Mouse (Mus musculus): Measurements from ENCODE around the gene Calr3. TPM values are rescaled to one million over a fixed set of nuclear protein-coding genes. Genes with fewer than 3 reads are reported as not detected.

Calr3 gene
- polyA plus RNA-seq, 1 experiment from 2014 or later: 3.2 TPM

DNA sequence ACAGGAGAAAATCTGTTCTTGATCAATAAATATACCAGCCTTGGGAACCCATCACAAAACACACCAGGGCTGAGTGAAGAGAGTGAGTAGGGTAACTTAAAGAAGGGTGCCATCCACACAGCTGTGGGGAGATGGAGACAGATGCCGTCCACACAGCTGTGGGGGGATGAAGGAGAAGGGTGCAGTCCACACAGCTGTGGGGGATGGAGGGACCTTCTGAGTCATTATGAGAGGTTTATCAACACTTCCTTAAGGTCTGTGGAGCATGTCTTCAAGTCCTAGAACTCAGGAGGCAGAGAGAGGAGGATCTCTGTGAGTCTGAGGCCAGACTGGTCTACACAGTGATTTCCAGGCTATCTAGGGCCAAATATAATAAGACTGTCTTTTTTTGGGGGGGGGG, 42.3 kb downstream of the Calr3 start:
- Histone ChIP-seq H3K4me3 (ENCODE audit: low read depth, low read length) (no peak overlapping the region), H3K9ac (replicated peaks; ENCODE audit: low read depth, low read length) (no peak overlapping the region), H3K27ac (ENCODE audit: low read length) (no peak overlapping the region), H3K27me3 (ENCODE audit: control insufficient read depth, insufficient read depth, low read length) (no peaks in the 10 kb centered on the region), H3K4me1 (ENCODE audit: control insufficient read depth, insufficient read depth, low read length) (0 out of 2 replicates have a peak, but pooled peaks cover 3% of the 10 kb centered on the region), H3K9me3 (ENCODE audit: control insufficient read depth, low read depth, low read length) (no peaks in the 10 kb centered on the region), H3K36me3 (ENCODE audit: control insufficient read depth, insufficient read depth, low read length) (peaks cover 19% of the 10 kb centered on the region), H3K4me2 (replicated peaks; ENCODE audit: low read depth, low read length) (no peak overlapping the region)
- ATAC-seq (ENCODE audit: insufficient number of reproducible peaks, insufficient read depth, low FRiP score, low read depth): no peak
- WGBS: 87% methylated on average over 1 of the region's 1 CpGs

DNA sequence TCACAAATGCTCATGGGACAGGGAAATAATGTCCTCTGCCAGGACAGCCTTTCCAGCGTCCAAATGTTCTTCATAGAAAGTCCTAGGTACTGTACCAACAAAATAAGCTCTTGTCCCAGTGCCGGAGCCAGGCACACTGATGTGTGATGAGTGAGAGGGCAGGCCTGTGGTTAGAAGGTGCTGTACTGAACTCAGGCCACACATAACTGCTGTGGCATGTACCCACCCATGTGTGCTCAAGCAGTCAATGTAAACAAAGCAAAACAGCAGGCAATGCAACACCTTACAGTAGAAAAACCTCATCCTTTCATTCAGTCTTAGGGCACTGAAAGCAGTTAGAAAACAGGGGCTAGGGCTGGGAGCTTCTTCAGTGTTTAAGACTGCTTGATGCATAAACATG, 57.9 kb downstream of the Calr3 start:
- H3K36me3 ChIP-seq (ENCODE audit: control insufficient read depth, insufficient read depth, low read length): peaks cover 81% of the 10 kb centered on the region
- no peak for ATAC-seq (ENCODE audit: insufficient number of reproducible peaks, insufficient read depth, low FRiP score, low read depth)
- H3K27me3 ChIP-seq (ENCODE audit: control insufficient read depth, insufficient read depth, low read length): no peaks in the 10 kb centered on the region
- WGBS: 92% methylated on average over 2 of the region's 2 CpGs
- H3K9ac ChIP-seq (replicated peaks; ENCODE audit: low read depth, low read length): no peak overlapping the region
- no peak overlapping the region for H3K4me3 ChIP-seq (ENCODE audit: low read depth, low read length)
- H3K4me2 ChIP-seq (replicated peaks; ENCODE audit: low read depth, low read length): no peak overlapping the region
- H3K27ac ChIP-seq (ENCODE audit: low read length): no peak overlapping the region
- H3K9me3 ChIP-seq (ENCODE audit: control insufficient read depth, low read depth, low read length): no peaks in the 10 kb centered on the region
- no peaks in the 10 kb centered on the region for H3K4me1 ChIP-seq (ENCODE audit: control insufficient read depth, insufficient read depth, low read length)

DNA sequence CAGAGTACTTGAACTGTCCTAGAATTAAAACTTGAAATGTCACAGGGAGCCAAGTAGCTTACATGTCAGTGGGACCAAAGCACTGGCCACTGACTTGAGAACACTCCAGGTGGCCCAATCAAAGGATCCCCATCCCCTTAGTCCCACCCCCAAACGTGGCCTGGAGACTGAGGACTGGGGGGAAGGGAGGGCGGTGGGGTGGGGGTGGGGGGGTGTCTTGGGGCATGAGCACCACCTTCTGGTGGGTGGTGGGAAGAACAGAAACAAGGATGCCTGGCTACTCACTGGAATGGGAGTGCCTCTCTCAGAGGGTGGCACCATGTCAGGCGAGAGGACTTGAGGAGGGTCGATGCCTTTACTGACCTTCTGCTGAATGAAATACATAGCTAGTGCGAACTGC, 61.3 kb downstream of the Calr3 start:
- Histone ChIP-seq H3K9ac (replicated peaks; ENCODE audit: low read depth, low read length) (no peak overlapping the region), H3K4me3 (ENCODE audit: low read depth, low read length) (no peak overlapping the region), H3K27me3 (ENCODE audit: control insufficient read depth, insufficient read depth, low read length) (no peaks in the 10 kb centered on the region), H3K4me2 (replicated peaks; ENCODE audit: low read depth, low read length) (no peak overlapping the region), H3K27ac (ENCODE audit: low read length) (no peak overlapping the region), H3K9me3 (ENCODE audit: control insufficient read depth, low read depth, low read length) (no peaks in the 10 kb centered on the region), H3K36me3 (ENCODE audit: control insufficient read depth, insufficient read depth, low read length) (peaks cover 95% of the 10 kb centered on the region), H3K4me1 (ENCODE audit: control insufficient read depth, insufficient read depth, low read length) (no peaks in the 10 kb centered on the region)
- WGBS: 55% methylated on average over 5 of the region's 5 CpGs
- ATAC-seq (ENCODE audit: insufficient number of reproducible peaks, insufficient read depth, low FRiP score, low read depth): no peak

DNA sequence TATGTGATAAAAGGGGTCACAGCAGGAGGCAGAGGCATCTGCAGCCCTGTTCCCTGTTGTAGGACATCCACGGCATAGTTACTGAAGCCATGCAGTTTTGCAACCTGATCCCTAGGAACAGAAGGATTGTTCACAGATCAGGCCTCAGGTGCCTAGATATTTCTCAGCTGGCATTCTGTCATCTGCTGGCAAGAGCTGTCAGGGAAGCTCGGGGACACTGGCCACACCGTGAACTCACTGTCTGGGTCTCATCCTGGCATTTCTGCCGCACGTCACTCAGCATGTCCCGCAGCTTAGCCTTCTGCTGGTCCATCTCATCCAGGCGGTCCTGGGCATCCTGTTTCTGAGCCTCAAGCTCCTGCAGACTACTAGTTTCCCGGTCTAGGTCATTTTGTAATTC, 63.0 kb downstream of the Calr3 start:
- WGBS: 89% methylated on average over 8 of the region's 8 CpGs
- Histone ChIP-seq H3K4me2 (replicated peaks; ENCODE audit: low read depth, low read length) (no peak overlapping the region), H3K36me3 (ENCODE audit: control insufficient read depth, insufficient read depth, low read length) (peaks cover 86% of the 10 kb centered on the region), H3K4me1 (ENCODE audit: control insufficient read depth, insufficient read depth, low read length) (no peaks in the 10 kb centered on the region), H3K9ac (replicated peaks; ENCODE audit: low read depth, low read length) (no peak overlapping the region), H3K4me3 (ENCODE audit: low read depth, low read length) (no peak overlapping the region), H3K27me3 (ENCODE audit: control insufficient read depth, insufficient read depth, low read length) (no peaks in the 10 kb centered on the region), H3K27ac (ENCODE audit: low read length) (no peak overlapping the region), H3K9me3 (ENCODE audit: control insufficient read depth, low read depth, low read length) (no peaks in the 10 kb centered on the region)
- ATAC-seq (ENCODE audit: insufficient number of reproducible peaks, insufficient read depth, low FRiP score, low read depth): no peak

DNA sequence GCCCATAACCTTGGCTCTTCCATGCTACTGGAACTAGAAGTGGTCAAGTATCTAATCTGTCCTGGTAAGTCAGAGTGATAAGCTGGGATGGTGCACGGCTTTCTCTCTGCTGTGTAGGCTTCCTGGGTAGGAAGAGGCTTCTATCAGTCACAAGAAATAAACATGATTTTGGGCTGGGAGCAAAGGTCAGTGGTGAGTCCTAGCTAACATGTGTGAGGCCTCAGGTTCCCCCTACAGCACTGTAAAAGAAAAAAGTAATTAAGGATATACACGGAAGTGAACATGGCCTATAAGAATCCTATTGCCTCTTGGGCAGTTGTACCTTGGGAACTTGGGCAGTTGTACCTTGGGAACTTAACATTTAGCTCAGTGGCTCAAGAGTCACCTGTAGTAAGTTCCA, 66.8 kb downstream of the Calr3 start:
- H3K27me3 ChIP-seq (ENCODE audit: control insufficient read depth, insufficient read depth, low read length): no peaks in the 10 kb centered on the region
- no peak overlapping the region for H3K27ac ChIP-seq (ENCODE audit: low read length)
- H3K9me3 ChIP-seq (ENCODE audit: control insufficient read depth, low read depth, low read length): no peaks in the 10 kb centered on the region
- no peak overlapping the region for H3K4me3 ChIP-seq (ENCODE audit: low read depth, low read length)
- no peak overlapping the region for H3K9ac ChIP-seq (replicated peaks; ENCODE audit: low read depth, low read length)
- WGBS: 82% methylated on average over 2 of the region's 2 CpGs
- no peak overlapping the region for H3K4me2 ChIP-seq (replicated peaks; ENCODE audit: low read depth, low read length)
- ATAC-seq (ENCODE audit: insufficient number of reproducible peaks, insufficient read depth, low FRiP score, low read depth): no peak
- no peaks in the 10 kb centered on the region for H3K4me1 ChIP-seq (ENCODE audit: control insufficient read depth, insufficient read depth, low read length)
- H3K36me3 ChIP-seq (ENCODE audit: control insufficient read depth, insufficient read depth, low read length): peaks cover 84% of the 10 kb centered on the region

DNA sequence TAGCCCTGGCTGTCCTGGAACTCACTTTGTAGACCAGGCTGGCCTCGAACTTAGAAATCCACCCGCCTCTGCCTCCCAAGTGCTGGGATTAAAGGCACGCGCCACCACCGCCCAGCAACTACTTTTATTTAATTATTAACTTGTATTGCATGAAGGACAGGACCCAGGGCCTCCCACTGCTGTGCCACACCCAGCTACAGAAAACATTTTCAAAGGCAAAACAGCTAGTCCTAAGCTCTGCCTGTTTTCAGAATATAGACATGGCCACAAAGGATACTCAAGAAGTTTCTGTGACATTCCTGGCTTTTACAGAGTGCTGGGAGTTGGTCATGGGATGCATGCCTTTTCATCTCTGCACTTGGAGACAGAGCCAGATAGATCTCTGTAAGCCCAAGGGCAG, 67.4 kb downstream of the Calr3 start:
- H3K4me2 ChIP-seq (replicated peaks; ENCODE audit: low read depth, low read length): no peak overlapping the region
- H3K36me3 ChIP-seq (ENCODE audit: control insufficient read depth, insufficient read depth, low read length): peaks cover 84% of the 10 kb centered on the region
- H3K9ac ChIP-seq (replicated peaks; ENCODE audit: low read depth, low read length): no peak overlapping the region
- no peak overlapping the region for H3K27ac ChIP-seq (ENCODE audit: low read length)
- no peaks in the 10 kb centered on the region for H3K27me3 ChIP-seq (ENCODE audit: control insufficient read depth, insufficient read depth, low read length)
- no peaks in the 10 kb centered on the region for H3K4me1 ChIP-seq (ENCODE audit: control insufficient read depth, insufficient read depth, low read length)
- ATAC-seq (ENCODE audit: insufficient number of reproducible peaks, insufficient read depth, low FRiP score, low read depth): no peak
- no peaks in the 10 kb centered on the region for H3K9me3 ChIP-seq (ENCODE audit: control insufficient read depth, low read depth, low read length)
- WGBS: 90% methylated on average over 5 of the region's 5 CpGs
- no peak overlapping the region for H3K4me3 ChIP-seq (ENCODE audit: low read depth, low read length)

DNA sequence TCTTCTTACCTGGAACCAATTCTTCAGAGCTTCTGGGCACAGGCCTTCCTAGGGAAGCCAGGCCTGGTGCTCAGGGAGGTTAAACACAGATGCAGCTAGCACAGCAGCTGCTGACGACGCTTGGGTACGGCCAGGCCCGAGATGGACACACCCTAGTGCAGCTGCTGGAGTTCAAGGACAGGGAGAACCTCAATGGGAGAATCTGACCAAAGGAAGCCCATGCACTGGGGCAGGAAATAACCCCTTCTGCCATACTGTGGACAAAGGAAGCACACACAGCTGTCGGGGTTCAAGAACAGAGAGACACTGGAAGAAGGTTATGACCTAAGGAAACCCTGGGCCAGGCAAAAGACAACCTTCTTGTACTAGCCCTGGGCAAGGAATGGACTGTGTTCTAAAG, 68.5 kb downstream of the Calr3 start:
- H3K4me2 ChIP-seq (replicated peaks; ENCODE audit: low read depth, low read length): no peak overlapping the region
- no peak for ATAC-seq (ENCODE audit: insufficient number of reproducible peaks, insufficient read depth, low FRiP score, low read depth)
- H3K4me3 ChIP-seq (ENCODE audit: low read depth, low read length): no peak overlapping the region
- H3K9ac ChIP-seq (replicated peaks; ENCODE audit: low read depth, low read length): no peak overlapping the region
- H3K27ac ChIP-seq (ENCODE audit: low read length): no peak overlapping the region
- no peaks in the 10 kb centered on the region for H3K27me3 ChIP-seq (ENCODE audit: control insufficient read depth, insufficient read depth, low read length)
- WGBS: 87% methylated on average over 5 of the region's 5 CpGs
- no peaks in the 10 kb centered on the region for H3K4me1 ChIP-seq (ENCODE audit: control insufficient read depth, insufficient read depth, low read length)
- no peaks in the 10 kb centered on the region for H3K9me3 ChIP-seq (ENCODE audit: control insufficient read depth, low read depth, low read length)
- H3K36me3 ChIP-seq (ENCODE audit: control insufficient read depth, insufficient read depth, low read length): peaks cover 83% of the 10 kb centered on the region

Small RNA genes lying within 50 kb of the gene (microRNA-seq; reads per million reads assigned to microRNA genes)
- 1.6 reads per million for gene Mir7068

Other genes starting within 250 kb of the Calr3 start
- not detected in 2 replicates for gene Cib3, start 231.0 kb downstream of the Calr3 start, polyA plus RNA-seq (2014; fragmentation: Nextera tagmentation; extraction: Ambion mirVana)
- not detected in 2 replicates for gene Gm11034, start 230.2 kb downstream of the Calr3 start, polyA plus RNA-seq (2014; fragmentation: Nextera tagmentation; extraction: Ambion mirVana)
- gene Fam32a, start 224.1 kb downstream of the Calr3 start, polyA plus RNA-seq (2014; fragmentation: Nextera tagmentation; extraction: Ambion mirVana): 66.9 and 75.5 TPM in 2 replicates
- gene Ap1m1, start 203.9 kb downstream of the Calr3 start, polyA plus RNA-seq (2014; fragmentation: Nextera tagmentation; extraction: Ambion mirVana): 101 and 109 TPM in 2 replicates
- 27.2 and 32.7 TPM in 2 replicates for gene Gm10282, start 138.6 kb downstream of the Calr3 start, polyA plus RNA-seq (2014; fragmentation: Nextera tagmentation; extraction: Ambion mirVana)
- gene Klf2, start 124.8 kb downstream of the Calr3 start, polyA plus RNA-seq (2014; fragmentation: Nextera tagmentation; extraction: Ambion mirVana): 6.4 and 6.6 TPM in 2 replicates
- gene Eps15l1, start 22.4 kb downstream of the Calr3 start, polyA plus RNA-seq (2014; fragmentation: Nextera tagmentation; extraction: Ambion mirVana): 67.6 and 68.2 TPM in 2 replicates
- 14.6 and 16.2 TPM in 2 replicates for gene 1700030K09Rik, start within 50 bp of the Calr3 start, polyA plus RNA-seq (2014; fragmentation: Nextera tagmentation; extraction: Ambion mirVana)
- gene Cherp, start 31.4 kb upstream of the Calr3 start, polyA plus RNA-seq (2014; fragmentation: Nextera tagmentation; extraction: Ambion mirVana): 57.3 and 60.9 TPM in 2 replicates
- 10.7 and 11.2 TPM in 2 replicates for gene Slc35e1, start 48.7 kb upstream of the Calr3 start, polyA plus RNA-seq (2014; fragmentation: Nextera tagmentation; extraction: Ambion mirVana)
- gene Med26, start 104.4 kb upstream of the Calr3 start, polyA plus RNA-seq (2014; fragmentation: Nextera tagmentation; extraction: Ambion mirVana): 10.8 and 13.3 TPM in 2 replicates
- 150 and 154 TPM in 2 replicates for gene Smim7, start 127.2 kb upstream of the Calr3 start, polyA plus RNA-seq (2014; fragmentation: Nextera tagmentation; extraction: Ambion mirVana)
- gene Tmem38a, start 128.2 kb upstream of the Calr3 start, polyA plus RNA-seq (2014; fragmentation: Nextera tagmentation; extraction: Ambion mirVana): 22.6 and 26.9 TPM in 2 replicates
- gene Nwd1, start 202.8 kb upstream of the Calr3 start, polyA plus RNA-seq (2014; fragmentation: Nextera tagmentation; extraction: Ambion mirVana): 0.14 TPM in 2 replicates